Mouse (Mus musculus) spleen, adult 12 weeks (tissue): ENCODE results near the gene Olfr547.
"Not testable (repeated sequence)": the region's sequence is repeated elsewhere in the genome, so short reads cannot be mapped to it uniquely, and the experiment has no call there.

Experiments
- DNase-seq: peaks from one replicate; pipeline ENCODE4 v3.0.0; 2022; ENCODE audit warnings: low spot score

The Olfr547 gene

DNA sequence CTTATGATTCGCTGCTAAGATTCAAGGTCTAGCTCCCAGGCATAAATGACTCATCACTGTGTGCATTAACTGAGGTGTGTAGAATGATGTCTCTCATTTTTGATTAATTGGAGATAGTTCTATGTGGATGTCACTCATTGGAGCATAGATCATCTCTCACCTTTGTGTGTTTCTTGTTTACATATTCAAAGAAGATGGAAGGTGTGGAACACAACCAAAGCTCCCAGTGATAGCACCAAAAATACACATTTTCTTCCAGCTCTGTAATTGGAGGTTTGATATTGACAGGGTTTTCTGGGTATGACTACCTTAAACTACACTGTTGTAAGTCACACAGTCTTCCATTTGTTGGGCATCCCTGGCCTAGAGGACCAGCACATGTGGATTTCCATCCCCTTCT, at the start of gene Olfr547:
Gene Olfr547, plus strand, starts transcription at position 301 of the 400 bp plus-strand sequence.
- DNase-seq: no peak

DNA sequence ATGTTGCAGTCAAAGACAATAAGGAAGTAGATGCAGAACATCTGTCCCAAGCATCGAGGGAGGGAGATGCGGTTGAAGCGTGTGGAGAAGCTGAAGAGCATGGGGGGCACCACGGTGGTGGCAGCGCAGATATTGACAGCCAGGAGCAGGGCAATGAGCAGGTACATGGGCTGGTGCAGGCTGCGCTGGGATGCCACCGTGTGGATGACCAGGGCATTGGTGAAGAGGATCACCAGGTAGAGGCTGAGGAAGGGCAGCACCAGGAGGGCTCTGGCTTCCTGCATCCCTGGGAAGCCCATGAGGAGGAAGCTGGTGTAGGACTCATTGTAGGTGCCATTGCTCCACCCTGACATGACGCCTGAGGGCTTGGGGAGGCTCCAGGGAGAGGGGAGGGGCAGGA, 49.8 kb upstream of the Olfr547 start:
- not testable (repeated sequence) for DNase-seq

DNA sequence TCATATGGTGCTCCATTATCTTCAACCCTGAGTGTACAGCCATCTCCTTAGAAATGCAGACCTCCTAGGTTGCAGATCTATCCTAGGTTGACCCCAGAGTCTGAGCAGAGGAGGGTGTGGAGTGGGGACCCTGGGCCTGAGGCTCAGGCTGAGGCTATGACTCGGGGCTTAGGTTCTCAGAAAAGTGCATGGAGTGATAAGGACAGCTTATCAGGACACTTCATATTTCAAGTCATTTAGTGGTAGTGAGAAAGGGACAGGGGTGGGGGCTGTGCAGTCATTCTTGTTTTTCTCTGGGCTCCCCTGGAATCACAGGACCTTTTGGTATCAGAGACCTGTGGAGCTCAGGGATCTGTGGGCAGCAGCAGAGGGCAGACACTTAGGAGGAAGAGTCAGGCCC, 48.4 kb upstream of the Olfr547 start:
- DNase-seq: no peak

DNA sequence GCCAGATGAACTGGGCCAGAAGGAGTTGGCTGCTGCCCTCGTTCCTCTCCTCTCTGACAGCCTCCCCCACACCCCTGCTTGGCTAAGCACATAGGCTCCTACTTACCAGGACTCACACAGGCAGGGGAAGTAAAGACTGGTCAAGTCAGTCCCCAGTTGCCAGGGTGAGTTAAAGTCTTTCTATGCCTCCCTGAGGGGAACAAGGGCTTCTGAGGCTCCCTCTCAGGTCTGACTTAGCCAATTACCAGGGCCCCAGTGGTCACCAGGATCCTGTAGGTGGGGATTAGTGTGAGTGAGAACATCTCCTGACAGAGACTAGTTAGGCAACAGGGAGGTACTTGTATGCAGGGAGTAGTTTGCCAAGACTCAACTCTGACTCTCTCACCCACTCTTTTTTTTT, 46.4 kb upstream of the Olfr547 start, which contains the start of gene Olfr544:
Gene Olfr544, minus strand, starts transcription at position 153 of the 400 bp plus-strand sequence.
- no peak for DNase-seq

DNA sequence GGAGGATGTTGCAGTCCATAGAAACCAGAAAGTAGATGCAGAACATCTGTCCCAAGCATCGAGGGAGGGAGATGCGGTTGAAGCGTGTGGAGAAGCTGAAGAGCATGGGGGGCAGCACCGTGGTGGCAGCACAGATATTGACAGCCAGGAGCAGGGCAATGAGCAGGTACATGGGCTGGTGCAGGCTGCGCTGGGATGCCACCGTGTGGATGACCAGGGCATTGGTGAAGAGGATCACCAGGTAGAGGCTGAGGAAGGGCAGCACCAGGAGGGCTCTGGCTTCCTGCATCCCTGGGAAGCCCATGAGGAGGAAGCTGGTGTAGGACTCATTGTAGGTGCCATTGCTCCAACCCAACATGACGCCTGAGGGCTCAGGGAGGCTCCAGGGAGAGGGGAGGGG, 40.1 kb upstream of the Olfr547 start:
- DNase-seq: not testable (repeated sequence)

DNA sequence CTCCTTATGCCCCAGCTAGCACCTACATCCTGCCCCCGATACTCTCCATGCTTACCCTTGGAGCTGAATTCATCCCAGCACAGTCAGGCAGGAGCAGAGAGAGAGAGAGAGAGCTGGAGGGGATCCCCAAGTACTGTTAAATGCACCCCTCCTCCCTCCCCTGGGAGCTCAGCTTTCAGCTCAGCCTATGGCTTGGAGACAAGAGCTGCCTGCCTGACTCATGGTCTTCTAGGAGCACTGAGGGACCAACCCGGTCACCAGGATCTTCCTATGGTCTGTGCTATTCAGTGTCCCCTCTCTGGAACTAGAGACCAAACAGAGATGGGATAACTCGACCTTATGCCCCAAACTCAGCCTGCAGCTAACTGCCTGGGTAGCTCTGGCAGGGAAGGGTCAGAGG, 35.1 kb upstream of the Olfr547 start, which contains the start of gene Olfr545:
Gene Olfr545, minus strand, starts transcription at position 101 of the 400 bp plus-strand sequence.
- DNase-seq: no peak

DNA sequence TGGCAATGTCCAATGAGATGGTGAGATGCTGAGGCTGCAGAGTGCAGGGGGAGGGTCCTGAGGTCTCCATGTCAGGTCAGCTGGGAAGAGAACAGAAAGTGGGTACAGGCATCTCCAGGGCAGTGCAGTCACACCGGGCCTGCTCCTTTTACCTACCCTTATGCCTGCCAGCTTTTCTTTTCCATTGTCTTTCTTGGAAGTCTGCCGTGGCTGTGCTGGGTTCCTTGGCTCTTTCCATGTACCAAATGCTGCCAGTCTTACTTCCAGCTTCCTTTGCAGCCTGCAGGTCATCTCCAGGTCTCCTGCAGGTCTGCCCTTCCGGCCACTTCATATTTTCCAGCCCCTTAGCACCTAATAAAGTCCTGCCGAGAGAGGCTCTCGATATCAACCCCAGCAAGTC, 32.6 kb upstream of the Olfr547 start:
- DNase-seq: no peak

DNA sequence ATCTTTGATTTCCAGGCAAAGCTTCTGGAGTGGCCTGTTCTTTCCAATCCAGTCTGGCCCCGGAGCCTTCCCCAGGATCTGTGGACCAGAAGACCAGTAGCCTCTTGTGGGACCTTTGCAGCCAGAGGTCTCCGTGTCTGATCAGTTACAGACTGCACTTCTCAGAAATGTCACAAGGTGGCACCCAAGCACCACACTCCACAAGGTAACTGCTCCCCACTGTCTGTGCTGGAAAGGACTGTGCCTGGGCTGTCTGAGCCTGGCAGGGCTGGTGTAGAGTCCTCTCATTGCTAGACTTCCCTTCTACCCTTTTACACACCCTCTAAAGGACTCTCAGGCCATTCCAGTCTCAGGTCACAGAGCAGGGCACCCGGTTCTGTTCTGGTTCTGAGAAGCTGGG, 27.7 kb upstream of the Olfr547 start:
- peak; percentile 22 for DNase-seq

DNA sequence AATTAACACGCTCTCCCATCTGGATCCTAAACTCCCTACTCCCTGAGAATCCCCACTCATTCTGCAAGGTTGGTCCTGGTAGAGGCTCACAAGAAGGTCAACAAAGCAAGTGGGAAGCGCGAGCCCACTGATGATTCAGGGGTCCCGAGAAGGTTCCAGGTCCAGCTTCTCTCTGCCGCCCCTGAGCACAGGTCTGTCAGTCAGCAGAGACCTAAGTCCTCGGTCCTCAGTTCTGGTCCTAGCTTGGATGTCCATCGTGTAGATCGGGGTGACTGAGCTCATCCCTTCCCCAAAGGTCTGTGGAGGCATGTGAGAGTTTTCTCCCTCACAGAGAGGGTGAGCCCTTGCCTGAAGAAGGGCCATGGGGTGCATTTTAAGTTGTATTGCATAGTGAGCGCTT, 26.5 kb upstream of the Olfr547 start:
- DNase-seq: no peak

DNA sequence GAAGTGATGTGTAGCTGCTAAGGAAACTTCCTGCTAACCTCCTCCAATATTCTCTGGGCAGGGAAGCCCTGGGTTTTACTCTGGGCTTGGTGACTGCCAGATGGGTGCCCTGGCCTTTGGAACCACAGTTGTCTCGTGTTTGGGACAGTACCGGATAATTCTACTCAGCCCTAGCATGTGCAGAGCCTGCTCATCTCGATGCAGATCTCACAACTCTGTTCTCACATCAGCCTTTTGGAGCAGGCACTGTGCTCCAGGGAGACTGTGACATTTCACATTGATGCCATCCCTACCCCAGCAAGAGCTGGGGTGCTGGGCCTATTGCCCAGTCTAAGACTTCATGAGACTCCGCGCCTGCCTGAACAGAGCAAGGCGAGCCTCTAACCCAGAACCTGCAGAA, 25.9 kb upstream of the Olfr547 start:
- no peak for DNase-seq

DNA sequence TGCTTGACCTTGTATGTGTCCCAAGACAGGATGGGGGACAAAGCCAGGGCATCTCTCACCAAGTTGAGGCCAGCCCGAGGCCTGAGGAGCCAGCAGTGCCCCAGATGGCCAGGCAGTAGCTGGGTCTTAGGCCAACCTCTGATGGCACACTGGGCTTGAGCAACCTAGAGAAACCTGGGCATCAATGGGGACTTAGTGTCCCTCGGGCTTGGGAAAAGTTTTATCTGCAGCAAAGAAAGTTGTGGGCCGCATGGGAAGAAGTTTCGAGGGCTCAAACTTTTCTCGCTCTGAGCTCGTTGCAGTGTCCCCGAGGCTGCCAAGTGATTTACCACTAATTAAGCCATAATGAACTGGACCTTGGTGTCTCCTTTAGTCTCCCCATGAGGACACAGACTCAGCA, 24.8 kb upstream of the Olfr547 start:
- DNase-seq: no peak

DNA sequence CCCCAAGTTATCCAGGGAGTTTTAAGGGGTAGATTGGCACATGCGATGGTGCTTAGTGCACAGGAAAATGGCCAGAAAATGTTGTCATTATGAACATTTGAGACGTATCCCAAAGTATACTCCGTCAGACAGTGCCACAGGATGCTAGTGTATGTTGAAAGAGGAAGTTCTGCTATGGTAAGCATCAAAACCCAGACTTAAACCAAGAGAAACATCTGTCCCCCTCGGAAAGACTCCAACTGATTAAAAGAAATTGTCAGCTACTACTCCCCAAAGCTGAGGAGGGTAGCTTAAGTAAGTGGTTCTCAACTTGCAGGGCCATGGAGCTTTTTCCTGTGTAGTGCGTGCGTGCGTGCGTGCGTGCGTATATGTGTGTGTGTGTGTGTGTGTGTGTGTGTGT, 22.6 kb upstream of the Olfr547 start:
- DNase-seq: no peak

DNA sequence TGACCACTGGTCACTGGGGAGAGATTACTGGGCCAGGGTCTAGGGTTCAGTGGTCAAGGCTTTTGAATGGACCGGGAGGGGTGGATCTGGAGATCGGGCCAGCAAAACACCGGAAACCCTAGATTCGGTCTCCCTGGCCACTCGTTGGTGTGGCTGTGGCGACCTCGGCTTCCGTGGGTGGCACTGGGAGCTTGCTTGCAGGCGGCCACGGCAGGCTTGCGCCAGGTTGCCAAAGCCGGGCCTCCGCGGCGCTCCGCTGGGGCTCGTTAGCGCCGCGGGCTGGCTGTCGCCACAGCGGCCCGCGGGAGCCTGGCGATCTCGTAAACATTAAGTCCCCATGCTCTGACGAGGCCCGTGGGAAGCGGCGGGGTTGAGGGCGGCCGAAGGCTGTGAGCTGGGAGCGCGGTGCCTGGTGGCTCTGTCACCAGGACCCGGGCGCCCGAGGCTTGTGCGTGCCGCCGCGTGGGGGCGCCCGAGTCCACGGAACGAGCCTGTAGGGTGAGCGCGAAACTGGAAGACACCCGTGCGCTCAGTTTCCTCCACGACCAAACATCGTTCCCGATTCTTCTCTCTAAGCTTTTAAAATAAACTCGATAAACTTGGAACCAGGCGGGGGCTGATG, 21.6 kb upstream of the Olfr547 start:
- DNase-seq: peak; percentile 64

DNA sequence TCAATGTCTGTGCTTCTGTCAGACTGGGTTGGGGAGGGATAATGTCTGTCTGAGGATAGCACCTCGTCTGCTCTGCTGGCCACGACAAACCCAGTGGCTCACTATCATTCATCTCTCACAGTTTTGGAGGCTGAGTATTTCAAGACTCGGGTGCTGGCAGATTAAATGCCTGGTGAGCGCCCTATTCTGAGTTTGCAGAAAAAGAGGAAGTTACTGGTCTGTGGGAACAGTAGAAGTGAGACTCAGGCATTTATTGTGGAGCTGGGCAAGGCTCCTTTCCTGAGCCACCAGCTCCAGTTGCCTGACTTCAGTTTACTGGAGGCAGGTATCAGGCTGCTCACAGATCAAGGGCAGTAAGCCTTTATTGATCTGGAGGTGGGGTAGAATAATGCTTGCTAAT, 20.4 kb upstream of the Olfr547 start:
- DNase-seq: no peak

DNA sequence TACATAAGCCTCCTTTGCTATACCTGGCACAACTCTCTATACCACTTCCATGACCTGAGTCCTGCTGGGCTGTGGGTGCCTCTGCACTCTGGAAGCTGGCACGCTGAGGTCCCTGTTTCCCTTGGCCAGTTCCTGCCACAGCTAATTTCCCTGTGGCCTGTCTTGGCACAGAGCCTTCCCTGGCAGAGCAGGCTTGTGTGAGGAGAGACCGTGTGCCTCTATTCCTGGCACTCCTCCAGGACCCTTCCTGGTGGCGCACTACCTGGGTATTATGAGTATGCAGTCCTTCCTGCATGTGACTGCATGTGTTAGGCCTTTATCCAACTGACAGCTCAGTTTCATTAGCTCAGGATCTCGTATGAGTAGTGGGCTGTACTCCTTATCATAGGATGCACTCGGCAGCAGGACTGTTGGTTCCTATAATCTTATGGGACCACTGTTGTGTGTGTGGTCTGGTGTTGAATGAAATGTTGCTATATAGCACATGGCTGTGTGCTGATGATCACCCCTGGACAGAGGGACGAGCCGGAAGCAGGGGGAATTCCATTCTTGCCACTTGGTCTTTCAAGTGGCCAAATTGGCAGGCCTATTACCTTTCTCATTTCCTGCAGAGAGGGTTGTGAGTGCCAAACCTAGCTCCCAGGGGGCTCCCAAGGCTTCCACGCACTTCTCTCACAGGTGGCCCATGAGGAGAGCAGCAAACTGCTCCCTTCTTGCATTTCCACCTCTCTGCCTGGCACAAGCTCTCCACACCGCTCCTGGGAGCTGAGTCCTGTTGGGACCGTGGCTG, 18.1 kb upstream of the Olfr547 start:
- DNase-seq: no peak

DNA sequence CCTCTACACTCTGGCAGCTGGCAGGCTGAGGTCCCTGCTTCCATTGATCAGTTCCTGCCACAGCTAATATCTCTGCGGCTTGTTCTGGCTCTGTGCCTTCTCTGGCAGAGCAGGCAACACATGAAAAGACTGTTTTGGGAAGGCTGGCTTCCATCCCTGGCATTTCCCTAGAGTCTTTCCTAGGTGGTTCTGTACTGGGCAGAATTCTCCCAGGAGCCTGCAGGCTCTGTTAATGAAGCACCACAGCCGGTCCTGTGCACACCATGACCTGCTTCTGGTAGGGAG, 17.6 kb upstream of the Olfr547 start:
- DNase-seq: no peak

DNA sequence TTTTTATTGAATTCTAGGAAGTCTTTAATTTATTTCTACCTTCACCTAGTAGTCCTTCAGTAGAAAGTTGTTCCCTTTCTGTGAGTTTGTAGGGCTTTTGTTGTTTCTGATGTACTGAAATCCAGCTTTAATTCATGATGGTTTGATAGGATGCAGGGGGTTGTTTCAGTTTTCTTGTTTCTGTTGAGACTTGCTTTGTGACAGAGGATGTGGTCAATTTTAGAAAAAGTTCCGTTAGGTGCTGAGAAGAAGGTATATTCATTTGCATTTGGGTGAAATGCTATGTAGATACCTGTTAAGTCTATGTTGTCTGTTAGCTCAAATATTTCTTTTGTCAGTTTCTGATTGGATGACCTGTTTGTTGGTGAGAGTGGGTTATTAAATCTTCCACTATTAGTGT, 5.5 kb upstream of the Olfr547 start:
- DNase-seq: no peak

DNA sequence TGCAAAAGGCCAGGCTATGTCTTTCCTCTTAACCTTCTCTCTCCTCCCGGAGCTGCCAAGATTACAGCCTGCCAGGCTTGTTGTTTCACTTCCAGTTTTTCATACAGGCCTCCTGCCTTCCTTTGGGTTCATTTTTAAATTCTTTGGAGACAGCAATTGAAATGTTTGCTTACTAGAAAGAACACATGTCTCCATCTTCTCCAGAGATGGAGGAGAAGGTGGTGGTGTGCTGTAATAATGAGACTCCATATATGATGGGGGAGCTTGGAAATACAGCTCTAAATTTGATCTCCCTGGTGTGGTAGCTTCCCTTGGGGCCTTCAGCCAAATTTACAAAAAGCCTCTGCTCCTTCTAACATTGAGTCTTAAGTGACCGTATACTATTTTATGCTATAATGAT, 6.0 kb downstream of the Olfr547 start, which contains the start of gene Olfr548-ps1:
Gene Olfr548-ps1, plus strand, starts transcription at position 301 of the 400 bp plus-strand sequence.
- no peak for DNase-seq

DNA sequence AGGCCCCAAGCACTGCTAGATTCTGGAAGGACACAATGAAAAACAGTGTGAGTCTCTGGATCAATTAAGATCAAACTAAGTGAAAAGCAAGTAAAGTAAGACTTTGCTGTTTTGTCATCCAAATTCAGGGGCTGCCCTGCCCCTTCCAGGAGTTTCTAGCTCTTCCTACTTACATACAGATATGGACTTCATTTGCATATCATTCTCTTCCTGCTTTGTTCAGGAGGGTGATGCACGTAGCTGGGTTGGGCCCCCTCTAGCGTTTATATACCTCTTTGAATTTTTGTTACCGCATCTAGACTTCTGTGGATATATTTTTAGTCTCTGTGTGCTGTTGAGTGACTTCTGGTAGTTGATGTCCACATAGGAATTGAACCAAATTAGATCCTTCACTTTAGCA, 6.7 kb downstream of the Olfr547 start:
- DNase-seq: no peak

DNA sequence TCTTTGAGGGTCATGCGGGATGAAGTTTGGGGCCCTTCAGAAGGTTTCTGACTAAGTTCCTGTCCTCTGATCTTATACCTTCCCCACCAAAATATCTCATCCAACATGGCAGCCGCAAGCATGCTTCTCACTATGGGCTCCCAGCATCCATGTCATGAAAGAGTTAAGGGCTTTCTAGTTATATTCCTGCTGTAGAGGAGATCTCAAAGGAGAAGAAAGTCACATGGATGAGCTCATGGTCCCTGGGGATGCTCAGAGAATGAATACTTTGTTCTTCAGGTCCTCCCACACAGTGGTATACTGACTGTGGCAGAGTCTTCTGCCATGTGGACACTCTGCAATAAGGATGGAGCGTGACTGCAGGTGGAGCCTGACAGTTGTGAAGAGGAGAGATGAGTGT, 15.0 kb downstream of the Olfr547 start, which contains the start of gene Olfr549:
Gene Olfr549, plus strand, starts transcription at position 301 of the 400 bp plus-strand sequence.
- no peak for DNase-seq

DNA sequence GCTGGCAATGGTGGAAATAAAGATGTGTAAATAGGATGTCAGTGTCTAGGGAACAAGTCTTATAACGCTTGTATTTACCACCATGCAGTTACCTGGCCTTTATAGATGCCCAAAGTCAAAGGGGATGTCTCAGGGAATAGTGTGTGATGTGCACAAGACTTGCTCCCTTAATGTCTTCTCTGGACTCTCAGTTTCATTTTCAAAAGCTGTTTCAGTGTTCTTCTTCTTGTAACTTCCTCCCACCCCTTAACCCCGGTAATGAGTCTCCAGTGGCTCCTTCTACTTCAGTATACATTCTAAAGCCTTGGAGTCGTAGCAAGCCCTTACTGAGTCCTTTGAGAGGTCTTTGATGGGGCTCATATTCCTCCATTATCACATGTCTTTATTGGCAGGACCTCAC, 18.7 kb downstream of the Olfr547 start:
- no peak for DNase-seq

DNA sequence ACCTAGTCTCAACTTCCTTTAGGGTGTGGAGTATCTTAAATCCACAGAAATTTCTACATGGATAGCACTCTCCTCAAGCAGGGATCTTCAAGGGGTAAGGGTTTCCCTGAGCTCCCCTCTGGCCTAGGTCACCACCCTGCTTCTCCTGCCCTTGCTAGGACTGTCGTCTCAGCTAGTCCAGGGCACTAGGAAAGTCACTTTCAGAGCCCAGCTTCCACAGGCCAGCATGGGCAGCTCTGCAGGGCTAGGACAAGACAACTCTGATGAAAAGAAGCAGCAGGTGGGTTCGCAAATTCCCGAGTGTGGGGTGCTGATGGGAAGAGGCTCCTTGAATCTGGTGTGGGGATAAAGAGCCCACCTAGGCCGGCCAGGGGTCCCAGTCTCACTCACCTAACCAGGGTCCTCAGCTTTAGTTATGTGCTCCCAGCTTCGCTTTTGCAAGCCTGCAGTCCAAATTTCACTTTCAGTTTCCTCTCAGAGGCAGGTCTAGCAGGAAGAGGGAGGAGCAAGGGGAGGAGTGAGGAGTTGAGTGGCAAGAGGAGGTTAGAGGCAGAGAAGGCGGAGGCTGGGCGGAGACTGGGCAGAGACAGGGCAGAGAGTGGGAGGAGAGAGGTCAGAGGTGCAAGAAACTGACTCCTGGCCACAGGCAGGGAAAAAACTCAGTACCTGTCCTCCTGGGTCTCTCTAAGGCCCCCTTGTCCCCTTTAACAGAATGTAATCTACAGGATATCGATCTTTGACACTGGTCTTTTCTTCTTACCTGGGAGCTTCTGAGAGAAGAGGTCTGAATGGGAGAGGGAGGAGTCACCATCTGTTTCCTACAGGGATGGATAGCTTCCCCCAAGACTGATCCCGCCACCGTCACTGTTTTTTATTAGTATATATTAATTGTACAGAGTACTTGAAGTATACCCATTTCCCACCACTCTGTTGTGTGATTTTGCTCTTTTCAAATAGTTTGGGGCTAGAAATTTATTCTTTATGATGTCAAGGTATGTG, 30.7 kb downstream of the Olfr547 start, which contains the start of gene Trim21:
Gene Trim21, minus strand, starts transcription at position 488 of the 999 bp plus-strand sequence.
- DNase-seq: peak; percentile 85
